Comparison of ENCODE assay signal across 8 mouse cellular contexts in the genomic region with DNA sequence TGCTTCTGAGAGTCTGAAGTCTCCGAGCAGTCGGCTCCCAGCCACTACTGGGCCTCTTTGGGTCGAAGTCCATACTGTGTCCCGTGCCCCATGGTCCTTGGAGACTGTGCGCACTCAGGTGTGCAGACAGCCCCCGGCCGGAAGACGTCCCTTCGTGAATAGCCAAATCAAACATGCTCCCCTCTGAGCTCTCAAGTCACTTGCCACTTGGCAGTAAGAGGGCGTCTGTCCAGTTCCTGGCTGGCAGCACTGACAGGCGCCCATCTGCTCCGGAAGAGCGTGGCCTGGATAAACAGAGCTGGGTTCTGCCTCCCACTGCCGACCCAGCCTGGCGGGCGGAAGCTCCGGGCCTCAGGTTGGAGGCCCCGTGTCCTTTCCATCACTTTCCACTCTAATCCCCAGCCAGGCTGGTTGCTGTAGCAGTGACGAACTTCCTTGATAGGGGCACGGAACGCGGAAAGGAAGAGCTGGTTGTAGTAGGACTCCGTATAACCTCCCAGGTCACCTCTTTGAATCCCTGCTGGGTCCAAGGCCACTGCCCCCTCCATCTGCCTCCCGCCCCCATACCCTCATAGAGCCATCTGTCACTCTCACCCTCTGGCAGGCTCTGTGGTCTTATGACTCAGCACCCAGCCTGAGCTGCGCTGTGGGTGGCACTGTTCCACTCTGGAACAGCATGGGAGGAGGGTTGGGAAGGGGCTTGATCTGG. TPM values are rescaled to one million over a fixed set of nuclear protein-coding genes. Genes with fewer than 3 reads are reported as not detected.
A peak's percentile ranks its signal among the peaks of the same experiment; 100 is the strongest.
DNase-seq lines count a peak whose midpoint lies in the region; ATAC-seq and TF ChIP-seq lines count a peak whose summit lies in the region.

No protein-coding gene starts in this region.

- TF ChIP-seq CTCF in heart, postnatal 0 days (IDR thresholded peaks at IDR 0.05; ENCODE audit: low read depth), result no peak

- no peak overlapping the region for H3K4me3 ChIP-seq in heart, postnatal 0 days (ENCODE audit: low read depth, low read length)
- no peak overlapping the region for H3K4me3 ChIP-seq in myocyte

- no peaks in the 10 kb centered on the region for H3K9me3 ChIP-seq in heart, postnatal 0 days (replicated peaks; ENCODE audit: control insufficient read depth, low read length)

- no peak overlapping the region for H3K27ac ChIP-seq in heart, postnatal 0 days (ENCODE audit: low read depth)

- H3ac ChIP-seq in myocyte (ENCODE audit: control insufficient read depth, insufficient read length), result no peak overlapping the region

- no peaks in the 10 kb centered on the region for H3K27me3 ChIP-seq in heart, postnatal 0 days (ENCODE audit: control insufficient read depth, insufficient read depth, low read length)
- H3K27me3 ChIP-seq in myocyte (ENCODE audit: control insufficient read depth, insufficient read depth, insufficient read length), result no peaks in the 10 kb centered on the region

- H3K36me3 ChIP-seq in heart, postnatal 0 days (replicated peaks; ENCODE audit: control insufficient read depth, insufficient read depth, low read length), result no peaks in the 10 kb centered on the region
- no peaks in the 10 kb centered on the region for H3K36me3 ChIP-seq in myocyte (ENCODE audit: control insufficient read depth, insufficient read depth)

- no peak for TF ChIP-seq EP300 in heart, postnatal 0 days (IDR thresholded peaks at IDR 0.05; ENCODE audit: low read depth)

- no peak overlapping the region for H3K4me2 ChIP-seq in heart, postnatal 0 days (ENCODE audit: low read depth, low read length)
- peak overlapping the region; percentile 50 for H3K4me2 ChIP-seq in myocyte (ENCODE audit: low read depth)

- H3K79me2 ChIP-seq in myocyte (ENCODE audit: control insufficient read depth, insufficient read depth), result no peaks in the 10 kb centered on the region

- peak; percentile 19 to 41 for DNase-seq in thymus, adult 18-20 months
- no peak for DNase-seq in thymus, postnatal 25 days
- peak; percentile 94 to 97 for DNase-seq in cerebellum, postnatal 14 days
- no peak for DNase-seq in heart, postnatal 0 days (ENCODE audit: low spot score)
- peak; percentile 55 for DNase-seq in layer of hippocampus, adult 11-12 months (ENCODE audit: low spot score)
- DNase-seq in natural killer cell, adult 2 months (ENCODE audit: low spot score in 2 of 2), result no peak

- WGBS in heart, postnatal 0 days, result 55% methylated on average over 25 of the region's 25 CpGs

- no peak overlapping the region for H3K9ac ChIP-seq in heart, postnatal 0 days (replicated peaks; ENCODE audit: low read depth, low read length)

- no peak for TF ChIP-seq POLR2A in myocyte (IDR thresholded peaks at IDR 0.05; ENCODE audit: insufficient read length, low read depth)

- peaks cover 30% of the 10 kb centered on the region for H3K4me1 ChIP-seq in heart, postnatal 0 days (ENCODE audit: control insufficient read depth, insufficient read depth)

- peak; percentile 20 for ATAC-seq in heart, postnatal 0 days (ENCODE audit: insufficient read depth, low read depth)
- no peak for ATAC-seq in CD4-positive, CD25-positive, alpha-beta regulatory T cell, adult 4 months

TF ChIP-seq in myocyte, 11 proteins besides CTCF, POLR2A, EP300 and RAD21:
- TF ChIP-seq POLR2AphosphoS2 (IDR thresholded peaks at IDR 0.05; ENCODE audit: insufficient read length, low read depth), result no peak
- peak in 2 of 3 experiments; percentile 69 to 74 for TF ChIP-seq MYOD1 (IDR thresholded peaks at IDR 0.05; ENCODE audit: control insufficient read depth in 1 of 3, insufficient read length in 2 of 3, low read depth in 2 of 3)
- TF ChIP-seq MYOG (IDR thresholded peaks at IDR 0.05; ENCODE audit: control insufficient read depth in 1 of 3, insufficient read depth in 1 of 3, insufficient read length in 2 of 3, low read depth in 2 of 3), result peak in 1 of 3 experiments; percentile 75

RNA-seq across cellular contexts. Expression of gene Dusp5, which starts 28.5 kb away (rescaled TPM):
- total RNA-seq in heart, postnatal 0 days (2014; rRNA removed; ENCODE audit: low replicate concordance), result 15.9 and 20.8 TPM in 2 replicates
- 8.0 and 9.6 TPM in 2 replicates for polyA plus RNA-seq in heart, postnatal 0 days (2015; fragmentation: Nextera tagmentation; extraction: Ambion mirVana)
- 4.5 TPM for polyA plus RNA-seq in myocyte (2012; fragmentation: generic; extraction: Trizol)
- polyA plus RNA-seq in CD4-positive, CD25-positive, alpha-beta regulatory T cell, adult 4 months (2017; shearing (Covaris generic)), result 10 to 100 TPM in 1 of 2 experiments, 1 to 10 TPM in 1; 6.7 to 11.1 TPM

Comparison
In these comparisons a context has a peak if more than half of its experiments do, and no peak if none do; other contexts are left out.
1. DNase-seq: peak in thymus, adult 18-20 months (2 of 2), cerebellum, postnatal 14 days (2 of 2) and layer of hippocampus, adult 11-12 months (single experiment); none in thymus, postnatal 25 days (single experiment), heart, postnatal 0 days (single experiment) and natural killer cell, adult 2 months (0 of 2).